Mouse (Mus musculus) liver, embryonic 14.5 days (tissue): ENCODE measurements around the gene Reep3. TPM values are rescaled to one million over a fixed set of nuclear protein-coding genes. Genes with fewer than 3 reads are reported as not detected.

Experiments
- ATAC-seq: fragments of 200-750 bp; cut with Nextera tagmentation; 2 replicates; pipeline ENCODE4 v1.8.0; 2017; ENCODE audit warnings: moderate number of reproducible peaks, mild to moderate bottlenecking, moderate library complexity; ENCODE audit not compliant: insufficient read depth
- DNase-seq, 3 experiments: peaks; one replicate each; pipeline ENCODE4 v3.0.0-alpha.2; 2012 to 2013; ENCODE audit warnings: low read depth in 3 of 3, low spot score in 3 of 3
- H3K27ac ChIP-seq: fragments of 300-500 bp; sonication (generic); 2 replicates; pipeline ENCODE4 v1.5.1; 2014; ENCODE audit warnings: moderate library complexity, mild to moderate bottlenecking, control low read depth, inconsistent platforms
- H3K27me3 ChIP-seq: fragments of 300-500 bp; sonication (generic); 2 replicates; pipeline ENCODE4 v1.6.1; 2014; ENCODE audit warnings: mild to moderate bottlenecking, low read length, moderate library complexity; ENCODE audit not compliant: control insufficient read depth, insufficient read depth
- H3K36me3 ChIP-seq: fragments of 300-500 bp; sonication (generic); replicated peaks from 2 replicates; pipeline ENCODE4 v1.6.1; 2014; ENCODE audit warnings: low read depth; ENCODE audit not compliant: control insufficient read depth, insufficient read depth
- H3K4me1 ChIP-seq, 2 experiments: fragments of 200-500 bp in 1 of 2; fragments of 300-500 bp in 1 of 2; sonication (generic) in 1 of 2; replicated peaks; 2 replicates each; pipeline ENCODE4 v1.6.1; 2012 to 2014; ENCODE audit warnings: antibody characterized with exemption in 1 of 2, inconsistent platforms in 1 of 2, low read length in 1 of 2; ENCODE audit not compliant: control insufficient read depth in 2 of 2, insufficient read depth in 2 of 2
- H3K4me2 ChIP-seq: fragments of 300-500 bp; sonication (generic); 2 replicates; pipeline ENCODE4 v1.6.1; 2014; ENCODE audit warnings: low read depth, mild to moderate bottlenecking, control low read depth, moderate library complexity
- H3K4me3 ChIP-seq, 2 experiments: fragments of 200-500 bp in 1 of 2; fragments of 300-500 bp in 1 of 2; sonication (generic) in 1 of 2; 2 replicates each; pipeline ENCODE4 v1.5.1; 2012 to 2014; ENCODE audit warnings: low read depth in 2 of 2, low read length in 2 of 2, mild to moderate bottlenecking in 2 of 2, control low read depth in 1 of 2, inconsistent platforms in 1 of 2, moderate library complexity in 1 of 2; ENCODE audit not compliant: insufficient read depth in 1 of 2
- H3K9ac ChIP-seq: fragments of 300-500 bp; sonication (generic); replicated peaks from 2 replicates; pipeline ENCODE4 v1.6.1; 2014; ENCODE audit warnings: mild to moderate bottlenecking, control low read depth, moderate library complexity
- H3K9me3 ChIP-seq: fragments of 300-500 bp; sonication (generic); 2 replicates; pipeline ENCODE4 v1.6.1; 2016; ENCODE audit warnings: low read length, mixed read lengths; ENCODE audit not compliant: control insufficient read depth
- CTCF ChIP-seq: IDR thresholded peaks from 2 replicates; pipeline ENCODE4 v1.5.1; 2016; ENCODE audit warnings: antibody characterized with exemption, low read depth, control low read depth
- EP300 ChIP-seq: IDR thresholded peaks from 2 replicates; pipeline ENCODE4 v1.6.1; 2016; ENCODE audit warnings: antibody characterized with exemption, low read depth
- WGBS: fragments of 180-500 bp; shearing (Covaris S2); extraction: QIAGEN DNeasy Blood & Tissue Kit; methylation state at CpG from one replicate; pipeline ENCODE4 v1.1.7; 2014; ENCODE audit not compliant: insufficient replicate concordance; 5-methylcytosine and 5-hydroxymethylcytosine counted together
- polyA plus RNA-seq, 2 experiments: library from polyadenylated mRNA; depleted of rRNA in 1 of 2; stranded (reverse) in 1 of 2; unstranded in 1 of 2; fragments of >200 nt; fragmentation: Nextera tagmentation in 1 of 2; extraction: Ambion mirVana in 1 of 2; gene quantifications; 2 replicates each; pipeline versions ENCODE4 v1.2.1 to v1.2.3; 2012 to 2014

Reep3 gene
- polyA plus RNA-seq, 2 experiments = 3.9 to 5.1 TPM

DNA sequence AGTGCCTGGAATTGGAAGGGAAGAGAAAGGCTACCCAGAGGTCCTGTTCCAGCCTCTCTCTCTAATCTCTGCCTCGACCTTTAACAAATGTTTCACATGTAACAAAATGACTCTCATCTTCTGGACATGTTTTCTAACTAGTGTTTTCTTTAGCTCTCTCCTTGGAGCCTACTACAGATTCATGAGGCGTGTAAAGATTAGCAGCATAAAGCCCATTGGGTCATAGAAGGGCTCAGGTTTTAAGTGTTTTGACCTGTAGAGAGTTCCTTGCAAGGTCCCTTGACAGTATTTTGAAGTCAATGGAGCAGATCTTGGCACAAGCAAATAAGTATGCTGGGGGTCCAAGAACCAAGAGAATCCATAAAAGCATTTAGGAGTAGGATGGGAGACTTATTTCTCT is 118.5 kb downstream of the Reep3 start:
- TF ChIP-seq EP300 = no peak
- TF ChIP-seq CTCF = no peak
- Histone ChIP-seq H3K36me3 (no peaks in the 10 kb centered on the region), H3K4me2 (no peak overlapping the region), H3K27ac (no peak overlapping the region), H3K9ac (no peak overlapping the region), H3K4me3 (no peak overlapping the region), H3K9me3 (no peaks in the 10 kb centered on the region), H3K4me1 (no peaks in the 10 kb centered on the region), H3K27me3 (no peaks in the 10 kb centered on the region)
- no peak for DNase-seq
- 45% methylated on average over 2 of the region's 2 CpGs for WGBS
- ATAC-seq = no peak

DNA sequence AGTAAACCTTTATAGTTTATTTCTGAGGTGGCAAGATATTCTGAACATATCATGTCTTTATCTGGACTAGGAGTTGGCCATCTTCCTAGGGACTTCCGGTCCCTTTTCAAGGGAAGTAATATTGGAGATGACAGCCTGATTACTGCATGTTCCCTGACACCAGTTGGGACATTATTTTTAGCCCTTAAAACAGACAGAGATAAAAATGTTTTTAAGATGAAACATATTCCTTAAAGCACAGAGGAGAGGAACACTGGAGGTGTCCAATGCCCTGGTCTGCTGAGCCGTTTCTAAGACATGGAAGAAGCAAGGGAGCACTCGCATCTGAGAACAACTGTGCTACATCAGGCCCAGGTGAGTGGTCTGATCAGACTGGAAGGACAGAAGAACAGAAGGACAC is 119.7 kb downstream of the Reep3 start:
- no peaks in the 10 kb centered on the region for H3K27me3 ChIP-seq
- TF ChIP-seq CTCF = no peak
- TF ChIP-seq EP300 = no peak
- DNase-seq = no peak
- no peak overlapping the region for H3K4me2 ChIP-seq
- H3K9ac ChIP-seq = no peak overlapping the region
- WGBS = 74% methylated on average over 3 of the region's 3 CpGs
- no peaks in the 10 kb centered on the region for H3K9me3 ChIP-seq
- H3K4me1 ChIP-seq = no peaks in the 10 kb centered on the region
- ATAC-seq = no peak
- H3K36me3 ChIP-seq = no peaks in the 10 kb centered on the region
- H3K27ac ChIP-seq = no peak overlapping the region
- no peak overlapping the region for H3K4me3 ChIP-seq

DNA sequence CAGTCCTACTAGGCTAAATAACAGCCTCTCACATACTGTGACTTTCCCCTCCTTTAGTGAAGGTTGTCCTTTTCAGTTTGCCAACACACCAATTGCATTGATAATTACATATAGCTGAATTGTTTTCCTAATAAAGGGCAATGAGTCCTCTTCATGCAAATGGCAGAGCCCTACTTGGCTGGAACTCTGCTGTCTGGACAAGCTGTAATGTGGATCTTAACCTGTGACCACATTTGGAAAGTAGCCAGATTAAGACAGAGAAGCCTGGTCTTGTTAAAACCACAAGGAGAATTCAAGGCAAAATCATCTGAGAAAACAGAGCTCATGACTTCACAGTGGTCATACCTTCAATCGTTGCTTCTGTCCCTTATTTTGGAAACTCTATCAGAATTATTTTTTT is 121.3 kb downstream of the Reep3 start:
- DNase-seq = no peak
- 43% methylated on average over 1 of the region's 1 CpGs for WGBS
- no peak overlapping the region for H3K9ac ChIP-seq
- no peaks in the 10 kb centered on the region for H3K4me1 ChIP-seq
- TF ChIP-seq EP300 = no peak
- TF ChIP-seq CTCF = no peak
- no peaks in the 10 kb centered on the region for H3K36me3 ChIP-seq
- ATAC-seq = no peak
- H3K9me3 ChIP-seq = no peaks in the 10 kb centered on the region
- no peak overlapping the region for H3K4me2 ChIP-seq
- no peaks in the 10 kb centered on the region for H3K27me3 ChIP-seq
- H3K4me3 ChIP-seq = no peak overlapping the region
- H3K27ac ChIP-seq = no peak overlapping the region

DNA sequence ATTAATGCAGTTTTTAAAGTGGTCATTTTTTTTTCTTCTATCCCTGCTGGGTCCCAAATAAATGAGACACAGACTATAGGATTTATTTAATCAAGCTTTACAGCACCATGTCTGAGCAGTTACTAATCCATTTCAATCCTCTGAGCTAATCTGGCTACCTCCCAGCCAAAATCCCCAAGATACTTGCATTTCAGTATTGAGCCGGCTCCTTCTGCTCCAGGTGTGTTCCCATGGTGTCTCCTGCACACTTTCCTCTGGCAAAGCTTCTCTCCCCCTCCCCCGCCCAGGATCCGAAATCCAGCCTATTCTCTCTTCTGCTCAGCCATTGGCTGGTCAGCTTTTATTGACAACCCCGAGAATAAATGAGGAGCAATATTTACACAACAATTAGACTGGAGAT is 122.3 kb downstream of the Reep3 start:
- DNase-seq (no peak), ATAC-seq (no peak)
- H3K4me3 ChIP-seq = no peak overlapping the region
- no peaks in the 10 kb centered on the region for H3K4me1 ChIP-seq
- WGBS = 55% methylated on average over 4 of the region's 4 CpGs
- TF ChIP-seq CTCF = no peak
- TF ChIP-seq EP300 = no peak
- H3K27me3 ChIP-seq = no peaks in the 10 kb centered on the region
- no peak overlapping the region for H3K27ac ChIP-seq
- no peaks in the 10 kb centered on the region for H3K9me3 ChIP-seq
- no peak overlapping the region for H3K9ac ChIP-seq
- H3K4me2 ChIP-seq = no peak overlapping the region
- H3K36me3 ChIP-seq = no peaks in the 10 kb centered on the region

DNA sequence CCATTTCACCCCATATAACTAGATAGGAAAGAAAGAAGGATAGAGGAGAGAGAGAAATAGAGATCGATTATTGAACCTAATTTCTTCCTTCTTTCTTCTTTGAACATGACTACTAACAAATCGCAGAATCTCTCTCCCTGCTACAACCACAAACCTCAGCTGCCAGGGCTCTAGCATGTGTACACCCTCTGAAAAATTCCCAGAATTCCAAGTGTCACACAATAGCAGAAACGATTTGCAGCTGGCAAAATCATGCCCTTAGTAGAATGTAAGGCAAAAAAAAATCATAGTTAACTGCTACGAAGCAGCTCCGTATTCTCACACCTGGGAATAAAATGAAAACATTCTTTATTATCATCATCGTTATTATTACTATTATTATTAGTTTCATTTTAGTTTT is 122.9 kb downstream of the Reep3 start:
- DNase-seq = no peak
- no peaks in the 10 kb centered on the region for H3K9me3 ChIP-seq
- no peak overlapping the region for H3K9ac ChIP-seq
- H3K36me3 ChIP-seq = no peaks in the 10 kb centered on the region
- no peak overlapping the region for H3K4me2 ChIP-seq
- H3K4me1 ChIP-seq = no peaks in the 10 kb centered on the region
- no peak overlapping the region for H3K27ac ChIP-seq
- ATAC-seq = no peak
- TF ChIP-seq EP300 = no peak
- H3K27me3 ChIP-seq = no peaks in the 10 kb centered on the region
- 63% methylated on average over 6 of the region's 6 CpGs for WGBS
- no peak overlapping the region for H3K4me3 ChIP-seq

DNA sequence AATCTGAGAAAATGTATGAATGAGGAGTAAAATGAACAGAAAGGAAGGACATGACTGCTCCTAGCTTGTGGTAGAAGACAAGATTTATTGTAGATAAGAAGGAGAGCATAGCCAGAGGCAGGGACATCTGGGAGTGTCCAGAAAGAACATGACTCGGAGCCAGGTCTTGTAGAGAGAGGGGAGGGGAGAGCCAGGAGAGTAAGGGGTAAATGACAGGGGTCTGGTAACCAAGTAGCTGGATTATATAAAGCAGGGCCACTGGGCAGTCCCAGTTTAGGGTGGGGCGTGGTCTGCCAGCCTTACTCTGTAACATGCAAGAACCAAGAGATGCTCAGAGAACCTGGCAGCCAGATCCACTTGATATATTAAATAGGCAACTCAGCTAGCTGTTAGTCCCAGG is 123.5 kb downstream of the Reep3 start:
- Histone ChIP-seq H3K4me1 (no peaks in the 10 kb centered on the region), H3K4me2 (no peak overlapping the region), H3K36me3 (no peaks in the 10 kb centered on the region), H3K9ac (no peak overlapping the region), H3K27ac (no peak overlapping the region), H3K9me3 (no peaks in the 10 kb centered on the region), H3K4me3 (no peak overlapping the region), H3K27me3 (no peaks in the 10 kb centered on the region)
- no peak for ATAC-seq
- DNase-seq = no peak
- no peak for TF ChIP-seq CTCF
- TF ChIP-seq EP300 = no peak
- WGBS = 38% methylated on average over 2 of the region's 2 CpGs
